ENCODE assay signal across 16 mouse cellular contexts in the genomic region with DNA sequence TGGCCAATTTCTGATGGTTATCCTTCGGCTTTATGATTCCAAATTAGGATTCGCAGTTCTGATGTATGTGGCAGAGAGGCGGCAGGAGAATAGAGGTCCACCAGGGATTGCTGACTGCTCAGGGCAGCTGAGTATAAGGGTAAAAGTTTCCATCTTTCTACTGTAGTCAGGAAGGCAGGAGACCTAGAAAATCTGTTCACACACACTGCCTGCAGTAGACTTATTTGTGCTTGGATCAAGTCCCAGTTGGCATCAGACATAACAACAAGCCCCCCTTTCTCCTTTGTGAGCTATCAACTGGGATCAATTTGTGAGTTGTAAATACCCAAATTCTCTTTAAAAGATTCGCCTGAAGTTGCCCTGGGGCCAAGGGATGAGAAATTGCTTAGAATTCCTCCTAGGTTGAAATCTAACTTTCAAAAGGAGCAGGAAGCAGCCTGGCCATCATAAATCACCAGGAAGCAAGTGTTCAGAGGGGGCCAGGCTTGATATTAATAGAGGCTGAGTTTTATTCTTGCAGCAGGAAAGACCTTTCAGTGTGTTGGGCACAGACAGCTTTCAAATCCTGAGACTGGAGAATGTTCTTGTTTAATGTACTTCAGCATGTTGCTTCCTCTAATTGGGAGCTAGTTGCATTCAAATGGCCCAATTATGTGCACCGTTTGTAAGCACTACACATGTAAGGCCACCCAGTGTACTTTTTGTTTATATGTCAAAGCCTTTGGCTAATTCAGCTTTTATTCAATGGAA. TPM values are rescaled to one million over a fixed set of nuclear protein-coding genes. Genes with fewer than 3 reads are reported as not detected.
DNase-seq lines count a peak whose midpoint lies in the region; ATAC-seq lines count a peak whose summit lies in the region.
"Had no signal": no experiment of that assay in that cellular context is flagged by ENCODE, and none has a peak within 500 bp of the region (broad histone marks: within the 10 kb centered on the region; RNA-seq: fewer than 3 reads in every experiment).

No protein-coding gene starts in this region.

- no peaks in the 10 kb centered on the region for H3K27me3 ChIP-seq in heart, embryonic 13.5 days (replicated peaks)
- H3K27me3 ChIP-seq: liver, embryonic 15.5 days; midbrain, embryonic 13.5 days; Patski had no signal

- no peak for DNase-seq in heart, adult 9 months (ENCODE audit: low spot score in 2 of 2)
- DNase-seq in testis, postnatal 10 days (ENCODE audit: low spot score): peak; percentile 18
- no peak for DNase-seq in testis, postnatal 14 days (ENCODE audit: low spot score)
- peak; percentile 49 for DNase-seq in kidney, postnatal 14 days
- DNase-seq in gastrocnemius, adult 18-20 months (ENCODE audit: low spot score): no peak
- no peak for DNase-seq in urinary bladder, postnatal 14 days (ENCODE audit: low spot score)
- DNase-seq: cerebellum, adult 11-12 months; gastrocnemius, postnatal 14 days had no signal

- ATAC-seq in heart, embryonic 13.5 days (ENCODE audit: extremely low read depth, insufficient number of reproducible peaks, low FRiP score, low TSS enrichment): no peak
- ATAC-seq in frontal cortex, adult (ENCODE audit: low TSS enrichment): no peak
- ATAC-seq: midbrain, embryonic 13.5 days; Patski had no signal

- H3K36me3 ChIP-seq in heart, embryonic 13.5 days: no peaks in the 10 kb centered on the region
- H3K36me3 ChIP-seq: liver, embryonic 15.5 days; midbrain, embryonic 13.5 days had no signal

- H3K9me3 ChIP-seq in heart, embryonic 13.5 days: peaks cover 13% of the 10 kb centered on the region
- H3K9me3 ChIP-seq: liver, embryonic 15.5 days; midbrain, embryonic 13.5 days had no signal

- no peak overlapping the region for H3K4me2 ChIP-seq in heart, embryonic 13.5 days
- H3K4me2 ChIP-seq: liver, embryonic 15.5 days; midbrain, embryonic 13.5 days had no signal

- peaks cover 41% of the 10 kb centered on the region for H3K4me1 ChIP-seq in heart, embryonic 13.5 days
- H3K4me1 ChIP-seq: liver, embryonic 15.5 days had no signal

- H3K9ac ChIP-seq in heart, embryonic 13.5 days: no peak overlapping the region
- H3K9ac ChIP-seq: liver, embryonic 15.5 days; midbrain, embryonic 13.5 days had no signal

- H3K27ac ChIP-seq in heart, embryonic 13.5 days (replicated peaks): peak overlapping the region; percentile 17; the same call in 1 of the 2 replicates
- H3K27ac ChIP-seq: liver, embryonic 15.5 days; midbrain, embryonic 13.5 days had no signal

- H3K4me3 ChIP-seq in heart, embryonic 13.5 days: no peak overlapping the region
- H3K4me3 ChIP-seq: liver, embryonic 15.5 days; midbrain, embryonic 13.5 days had no signal

- 78% methylated on average over 5 of the region's 5 CpGs for WGBS in heart, embryonic 13.5 days

RNA-seq across cellular contexts. Expression of gene Tmem212, which starts 41.6 kb away (rescaled TPM):
- polyA plus RNA-seq in heart, embryonic 13.5 days (2015; fragmentation: Nextera tagmentation; extraction: Ambion mirVana): not detected in 2 replicates
- total RNA-seq in gastrocnemius, adult 18-20 months (2021): not detected
- total RNA-seq: adrenal gland, postnatal 36 days; gastrocnemius, postnatal 14 days had no signal
- polyA plus RNA-seq: heart, embryonic 16.5 days; liver, embryonic 15.5 days; midbrain, embryonic 13.5 days; small intestine, adult 2 months had no signal

Comparison
In these comparisons a context has a peak if more than half of its experiments do, and no peak if none do; other contexts are left out.
1. DNase-seq: peak in testis, postnatal 10 days (single experiment) and kidney, postnatal 14 days (single experiment); none in heart, adult 9 months (0 of 2), testis, postnatal 14 days (single experiment), gastrocnemius, adult 18-20 months (single experiment) and urinary bladder, postnatal 14 days (single experiment).